Mouse (Mus musculus) layer of hippocampus, adult 18-20 months (tissue): ENCODE measurements around the gene Cdkn1a. TPM values are rescaled to one million over a fixed set of nuclear protein-coding genes. Genes with fewer than 3 reads are reported as not detected.

ENCODE experiments used
- total RNA-seq, 2 experiments: library from RNA; stranded (reverse); gene quantifications; 2 replicates each; pipeline ENCODE4 v1.2.3; 2021

Cdkn1a gene
- total RNA-seq, 2 experiments from 2014 or later, result 21.3 to 24.7 TPM

Other genes starting within 250 kb of the Cdkn1a start
- gene Pnpla1, start 232.6 kb upstream of the Cdkn1a start, total RNA-seq, result under 1 TPM; 0.41 to 0.87 TPM
- gene 4930539E08Rik, start 175.7 kb upstream of the Cdkn1a start, total RNA-seq, result 1 to 10 TPM; 4.1 to 5.5 TPM
- gene Pxt1, start 147.1 kb upstream of the Cdkn1a start, total RNA-seq, result not detected
- gene Kctd20, start 139.0 kb upstream of the Cdkn1a start, total RNA-seq, result 10 to 100 TPM; 56.9 to 70.4 TPM
- 10 to 100 TPM; 41.2 to 43.2 TPM for gene Stk38, start 83.0 kb upstream of the Cdkn1a start, total RNA-seq
- 100 to 1,000 TPM; 136 to 144 TPM for gene Srsf3, start 58.3 kb upstream of the Cdkn1a start, total RNA-seq
- gene Rab44, start 23.2 kb downstream of the Cdkn1a start, total RNA-seq, result not detected
- gene Cpne5, start 147.2 kb downstream of the Cdkn1a start, total RNA-seq, result 10 to 100 TPM; 37.5 to 37.8 TPM
- 10 to 100 TPM; 16.2 to 18.4 TPM for gene Ppil1, start 173.2 kb downstream of the Cdkn1a start, total RNA-seq
- 10 to 100 TPM; 84.9 to 94.4 TPM for gene BC004004, start 177.8 kb downstream of the Cdkn1a start, total RNA-seq
- gene Pi16, start 226.7 kb downstream of the Cdkn1a start, total RNA-seq, result 1 to 10 TPM in 1 of 2 experiments, under 1 TPM in 1; 0.92 to 1.3 TPM